Mouse (Mus musculus) spleen, adult 2 months (tissue): ENCODE results near the gene Dnajb4.

Experiments
- CTCF ChIP-seq: fragments of 200-500 bp; IDR thresholded peaks from 2 replicates; pipeline ENCODE4 v1.5.1; 2011; ENCODE audit warnings: mild to moderate bottlenecking, inconsistent platforms; ENCODE audit not compliant: insufficient read depth, insufficient read length, insufficient replicate concordance; ENCODE audit errors: extremely low read depth
- POLR2A ChIP-seq: fragments of 200-500 bp; IDR thresholded peaks from 2 replicates; pipeline ENCODE4 v1.6.1; 2011; ENCODE audit warnings: low read depth, low read length, inconsistent platforms

- TF ChIP-seq CTCF (no peak), POLR2A (no peak)
These were observed 29.5 kb downstream of the Dnajb4 start for GRCm38 (mm10) chr3:152180624-152181023.
